In genomic region chr5:123346701-123347270, GRCm38 (mm10) we compare ENCODE assay signal across 8 mouse cellular contexts. TPM values are rescaled to one million over a fixed set of nuclear protein-coding genes. Genes with fewer than 3 reads are reported as not detected.
A peak's percentile ranks its signal among the peaks of the same experiment; 100 is the strongest.
DNase-seq lines count a peak whose midpoint lies in the region; ATAC-seq and TF ChIP-seq lines count a peak whose summit lies in the region.

No protein-coding gene starts in this region.

- H3K27ac ChIP-seq in layer of hippocampus, adult 2 months, result peak overlapping the region; percentile 98
- H3K27ac ChIP-seq in forebrain, embryonic 13.5 days, result peak overlapping the region; percentile 99
- H3K27ac ChIP-seq in neural tube, embryonic 12.5 days, result peak overlapping the region; percentile 68

- no peaks in the 10 kb centered on the region for H3K27me3 ChIP-seq in forebrain, embryonic 13.5 days
- H3K27me3 ChIP-seq in neural tube, embryonic 12.5 days (replicated peaks), result no peaks in the 10 kb centered on the region

- H3K9me3 ChIP-seq in forebrain, embryonic 13.5 days (replicated peaks), result no peaks in the 10 kb centered on the region
- no peaks in the 10 kb centered on the region for H3K9me3 ChIP-seq in neural tube, embryonic 12.5 days

- WGBS in forebrain, embryonic 13.5 days, result 68% methylated on average over 7 of the region's 7 CpGs
- WGBS in neural tube, embryonic 12.5 days, result 64% methylated on average over 7 of the region's 7 CpGs

- H3K4me2 ChIP-seq in forebrain, embryonic 13.5 days, result peak overlapping the region; percentile 85
- peak overlapping the region; percentile 91 for H3K4me2 ChIP-seq in neural tube, embryonic 12.5 days (replicated peaks)

- TF ChIP-seq CTCF in layer of hippocampus, adult 2 months (conservative IDR thresholded peaks at IDR 0.05), result no peak

- H3K9ac ChIP-seq in forebrain, embryonic 13.5 days, result peak overlapping the region; percentile 98
- H3K9ac ChIP-seq in neural tube, embryonic 12.5 days, result peak overlapping the region; percentile 99

- no peak for DNase-seq in layer of hippocampus, adult 2 months (ENCODE audit: low spot score in 2 of 2)
- DNase-seq in layer of hippocampus, adult 11-12 months (ENCODE audit: low spot score), result no peak
- peak; percentile 70 to 89 for DNase-seq in kidney, postnatal 25 days
- DNase-seq in cerebellum, postnatal 25 days, result no peak
- DNase-seq in spleen, postnatal 14 days (ENCODE audit: low spot score in 2 of 2), result no peak
- no peak for DNase-seq in left cerebral cortex, postnatal 25 days (ENCODE audit: low spot score in 2 of 2)

- peak overlapping the region; percentile 92 for H3K4me3 ChIP-seq in layer of hippocampus, adult 2 months
- peak overlapping the region; percentile 79 for H3K4me3 ChIP-seq in forebrain, embryonic 13.5 days
- peak overlapping the region; percentile 96 for H3K4me3 ChIP-seq in neural tube, embryonic 12.5 days

- peaks cover 37% of the 10 kb centered on the region for H3K4me1 ChIP-seq in forebrain, embryonic 13.5 days
- H3K4me1 ChIP-seq in neural tube, embryonic 12.5 days, result peaks cover 37% of the 10 kb centered on the region

- no peak for ATAC-seq in forebrain, embryonic 13.5 days
- no peak for ATAC-seq in neural tube, embryonic 12.5 days (ENCODE audit: low FRiP score, low read depth)

- intact Hi-C loops in left cerebral cortex, postnatal 25 days (cut with DNase I), result no loop called here

- H3K36me3 ChIP-seq in forebrain, embryonic 13.5 days (ENCODE audit: poor library complexity, severe bottlenecking), result peaks cover 9% of the 10 kb centered on the region
- H3K36me3 ChIP-seq in neural tube, embryonic 12.5 days, result peaks cover 14% of the 10 kb centered on the region

RNA-seq across cellular contexts. Expression of gene Bcl7a, which starts 3.2 kb away (rescaled TPM):
- total RNA-seq in layer of hippocampus, adult 2 months (2021), result 10 to 100 TPM; 67.4 to 70.2 TPM
- polyA plus RNA-seq in forebrain, embryonic 13.5 days (2015; fragmentation: Nextera tagmentation; extraction: Ambion mirVana), result 66.4 and 75.0 TPM in 2 replicates
- polyA plus RNA-seq in neural tube, embryonic 12.5 days (2016; fragmentation: Nextera tagmentation; extraction: Ambion mirVana), result 66.7 and 70.9 TPM in 2 replicates
- 10 to 100 TPM; 67.8 to 70.0 TPM for total RNA-seq in left cerebral cortex, postnatal 25 days (2021)

RNA-seq across cellular contexts. Expression of gene Mlxip, which starts 47.8 kb away (rescaled TPM):
- total RNA-seq in layer of hippocampus, adult 2 months (2021), result 10 to 100 TPM; 17.7 to 18.3 TPM
- polyA plus RNA-seq in forebrain, embryonic 13.5 days (2015; fragmentation: Nextera tagmentation; extraction: Ambion mirVana), result 14.0 and 15.0 TPM in 2 replicates
- polyA plus RNA-seq in neural tube, embryonic 12.5 days (2016; fragmentation: Nextera tagmentation; extraction: Ambion mirVana), result 21.7 and 23.3 TPM in 2 replicates
- 10 to 100 TPM; 16.3 to 18.0 TPM for total RNA-seq in left cerebral cortex, postnatal 25 days (2021)

Comparison
In these comparisons a context has a peak if more than half of its experiments do, and no peak if none do; other contexts are left out.
1. DNase-seq: peak in kidney, postnatal 25 days (2 of 2); none in layer of hippocampus, adult 2 months (0 of 2), layer of hippocampus, adult 11-12 months (single experiment), cerebellum, postnatal 25 days (0 of 2), spleen, postnatal 14 days (0 of 2) and left cerebral cortex, postnatal 25 days (0 of 2).
2. Peak in every context shown above with its lines, with median percentiles within 50 percentile points of each other: H3K27ac ChIP-seq and H3K4me3 ChIP-seq.